Comparison of ENCODE assay signal across 8 mouse cellular contexts in genomic region chr6:8259004-8259666, GRCm38 (mm10). TPM values are rescaled to one million over a fixed set of nuclear protein-coding genes. Genes with fewer than 3 reads are reported as not detected.
A peak's percentile ranks its signal among the peaks of the same experiment; 100 is the strongest.
DNase-seq lines count a peak whose midpoint lies in the region; ATAC-seq lines count a peak whose summit lies in the region.

Rpa3 (minus strand) TSS chr6:8259173.
Umad1 (plus strand) TSS chr6:8259288.
Gm45062 (plus strand) TSS chr6:8259450.

- WGBS in heart, embryonic 10.5 days: under 1% methylated on average over 64 of the region's 64 CpGs
- under 1% methylated on average over 64 of the region's 64 CpGs for WGBS in kidney, embryonic 15.5 days

- peak within 1 kb of the TSS; percentile 91 for H3K27ac ChIP-seq in heart, embryonic 10.5 days
- H3K27ac ChIP-seq in kidney, embryonic 15.5 days: peak within 1 kb of the TSS; percentile 88

- H3K4me1 ChIP-seq in heart, embryonic 10.5 days: peaks cover 4% of the 10 kb centered on the region; the same call in 1 of the 2 replicates
- peaks cover 10% of the 10 kb centered on the region; the same call in 1 of the 2 replicates for H3K4me1 ChIP-seq in kidney, embryonic 15.5 days

- peak within 1 kb of the TSS; percentile 80 for H3K4me3 ChIP-seq in heart, embryonic 10.5 days
- H3K4me3 ChIP-seq in kidney, embryonic 15.5 days (replicated peaks): peak within 1 kb of the TSS; percentile 94

- H3K9ac ChIP-seq in kidney, embryonic 15.5 days: peak within 1 kb of the TSS; percentile 75

- peaks cover 10% of the 10 kb centered on the region; the same call in 1 of the 2 replicates for H3K36me3 ChIP-seq in heart, embryonic 10.5 days
- peaks cover 13% of the 10 kb centered on the region for H3K36me3 ChIP-seq in kidney, embryonic 15.5 days

- no peaks in the 10 kb centered on the region for H3K27me3 ChIP-seq in heart, embryonic 10.5 days (ENCODE audit: insufficient read depth, poor library complexity, severe bottlenecking)
- H3K27me3 ChIP-seq in kidney, embryonic 15.5 days: no peaks in the 10 kb centered on the region

- peak within 1 kb of the TSS; percentile 92 for H3K4me2 ChIP-seq in kidney, embryonic 15.5 days

- peak; percentile 95 for DNase-seq in B cell, adult 2 months
- DNase-seq in brain, adult 2 months (ENCODE audit: low read depth, low spot score): peak; percentile 100
- peak; percentile 99 for DNase-seq in heart, embryonic 10.5 days (ENCODE audit: low spot score)
- peak; percentile 97 for DNase-seq in liver
- peak; percentile 95 to 97 for DNase-seq in spleen, postnatal 4 days (ENCODE audit: low spot score in 2 of 2)

- ATAC-seq in erythroblast, adult 5-6 weeks (replicated peaks; ENCODE audit: low FRiP score, poor library complexity, severe bottlenecking): peak; percentile 98
- peak; percentile 100 for ATAC-seq in kidney, embryonic 15.5 days (replicated peaks; ENCODE audit: low FRiP score)
- peak; percentile 100 for ATAC-seq in monocyte, adult 5-6 weeks (replicated peaks; ENCODE audit: insufficient number of reproducible peaks, low FRiP score, low TSS enrichment, poor library complexity, severe bottlenecking)

- H3K9me3 ChIP-seq in heart, embryonic 10.5 days: no peaks in the 10 kb centered on the region
- H3K9me3 ChIP-seq in kidney, embryonic 15.5 days (replicated peaks): no peaks in the 10 kb centered on the region

RNA-seq across cellular contexts. Expression of gene Rpa3, which starts in this region (rescaled TPM):
- total RNA-seq in erythroblast, adult 5-6 weeks (2015; ENCODE audit: low replicate concordance): 39.5 and 71.1 TPM in 2 replicates
- total RNA-seq in erythroblast, adult 5-6 weeks (2017; ENCODE audit: low replicate concordance): 22.0 and 38.3 TPM in 2 replicates
- polyA plus RNA-seq in heart, embryonic 10.5 days (2016; fragmentation: Nextera tagmentation; extraction: Ambion mirVana): 142 and 162 TPM in 2 replicates
- polyA plus RNA-seq in kidney, embryonic 15.5 days (2015; fragmentation: Nextera tagmentation; extraction: Ambion mirVana): 165 and 198 TPM in 2 replicates
- total RNA-seq in monocyte, adult 5-6 weeks (2017): 22.9 to 36.8 TPM (median 35.3 TPM) in 3 replicates

RNA-seq across cellular contexts. Expression of gene Umad1, which starts in this region (rescaled TPM):
- 6.5 and 9.0 TPM in 2 replicates for total RNA-seq in erythroblast, adult 5-6 weeks (2015; ENCODE audit: low replicate concordance)
- total RNA-seq in erythroblast, adult 5-6 weeks (2017; ENCODE audit: low replicate concordance): 1.8 and 4.9 TPM in 2 replicates
- polyA plus RNA-seq in heart, embryonic 10.5 days (2016; fragmentation: Nextera tagmentation; extraction: Ambion mirVana): 24.8 and 30.3 TPM in 2 replicates
- 23.3 and 24.4 TPM in 2 replicates for polyA plus RNA-seq in kidney, embryonic 15.5 days (2015; fragmentation: Nextera tagmentation; extraction: Ambion mirVana)
- total RNA-seq in monocyte, adult 5-6 weeks (2017): 12.1 to 17.1 TPM (median 16.2 TPM) in 3 replicates

RNA-seq across cellular contexts. Expression of gene Gm45062, which starts in this region (rescaled TPM):
- 2.7 and 6.7 TPM in 2 replicates for total RNA-seq in erythroblast, adult 5-6 weeks (2015; ENCODE audit: low replicate concordance)
- 1.5 and 4.1 TPM in 2 replicates for total RNA-seq in erythroblast, adult 5-6 weeks (2017; ENCODE audit: low replicate concordance)
- polyA plus RNA-seq in heart, embryonic 10.5 days (2016; fragmentation: Nextera tagmentation; extraction: Ambion mirVana): 9.1 and 9.5 TPM in 2 replicates
- polyA plus RNA-seq in kidney, embryonic 15.5 days (2015; fragmentation: Nextera tagmentation; extraction: Ambion mirVana): 11.4 TPM in 2 replicates
- 11.0 to 30.2 TPM in 2 of 3 replicates, not detected in the other for total RNA-seq in monocyte, adult 5-6 weeks (2017)

Comparison
In these comparisons a context has a peak if more than half of its experiments do, and no peak if none do; other contexts are left out.
1. Peak in every context shown above with its lines: DNase-seq, ATAC-seq, H3K4me3 ChIP-seq and H3K27ac ChIP-seq.